Mouse (Mus musculus): ENCODE measurements around the gene Gnb1l. TPM values are rescaled to one million over a fixed set of nuclear protein-coding genes. Genes with fewer than 3 reads are reported as not detected.
"Not testable (repeated sequence)": the region's sequence is repeated elsewhere in the genome, so short reads cannot be mapped to it uniquely, and the experiment has no call there.

Gene Gnb1l
- polyA plus RNA-seq, 1 experiment = 10.6 TPM

GRCm38 (mm10) chr16:18511741-18512140, 13.2 kb downstream of the Gnb1l start:
- H3K4me1 ChIP-seq (ENCODE audit: control insufficient read depth, insufficient read depth, insufficient read length, low read length) = peaks cover 17% of the 10 kb centered on the region
- H3K4me3 ChIP-seq (ENCODE audit: low read depth, low read length) = no peak overlapping the region
- TF ChIP-seq POLR2A (IDR thresholded peaks at IDR 0.05; ENCODE audit: low read depth, low read length) (no peak), CTCF (IDR thresholded peaks at IDR 0.05; ENCODE audit: extremely low read depth, insufficient read length, insufficient replicate concordance, low read depth, low read length) (no peak)
- WGBS = 87% methylated on average over 5 of the region's 5 CpGs
- no peaks in the 10 kb centered on the region for H3K27me3 ChIP-seq (ENCODE audit: control insufficient read depth, insufficient read depth, low read length)
- no peak overlapping the region for H3K27ac ChIP-seq (ENCODE audit: insufficient read depth, low read depth, low read length)
- H3K36me3 ChIP-seq (ENCODE audit: control insufficient read depth, insufficient read depth, low read length) = no peaks in the 10 kb centered on the region

- Histone ChIP-seq H3K4me1 (ENCODE audit: control insufficient read depth, insufficient read depth, insufficient read length, low read length) (peaks cover 11% of the 10 kb centered on the region), H3K4me3 (ENCODE audit: low read depth, low read length) (no peak overlapping the region), H3K27ac (ENCODE audit: insufficient read depth, low read depth, low read length) (no peak overlapping the region), H3K36me3 (ENCODE audit: control insufficient read depth, insufficient read depth, low read length) (no peaks in the 10 kb centered on the region), H3K27me3 (ENCODE audit: control insufficient read depth, insufficient read depth, low read length) (no peaks in the 10 kb centered on the region)
- TF ChIP-seq POLR2A (IDR thresholded peaks at IDR 0.05; ENCODE audit: low read depth, low read length) (no peak), CTCF (IDR thresholded peaks at IDR 0.05; ENCODE audit: extremely low read depth, insufficient read length, insufficient replicate concordance, low read depth, low read length) (no peak)
- 37% methylated on average over 6 of the region's 6 CpGs for WGBS
Measured at GRCm38 (mm10) chr16:18513508-18513907, 15.0 kb downstream of the Gnb1l start.

GRCm38 (mm10) chr16:18518091-18518490, 19.6 kb downstream of the Gnb1l start:
- Histone ChIP-seq H3K27me3 (ENCODE audit: control insufficient read depth, insufficient read depth, low read length) (no peaks in the 10 kb centered on the region), H3K36me3 (ENCODE audit: control insufficient read depth, insufficient read depth, low read length) (no peaks in the 10 kb centered on the region), H3K4me1 (ENCODE audit: control insufficient read depth, insufficient read depth, insufficient read length, low read length) (no peaks in the 10 kb centered on the region), H3K27ac (ENCODE audit: insufficient read depth, low read depth, low read length) (no peak overlapping the region), H3K4me3 (ENCODE audit: low read depth, low read length) (no peak overlapping the region)
- no peak for TF ChIP-seq POLR2A (IDR thresholded peaks at IDR 0.05; ENCODE audit: low read depth, low read length)
- TF ChIP-seq CTCF (IDR thresholded peaks at IDR 0.05; ENCODE audit: extremely low read depth, insufficient read length, insufficient replicate concordance, low read depth, low read length) = peak; percentile 25; the same call in 1 of the 2 replicates

- no peak for TF ChIP-seq CTCF (IDR thresholded peaks at IDR 0.05; ENCODE audit: extremely low read depth, insufficient read length, insufficient replicate concordance, low read depth, low read length)
- TF ChIP-seq POLR2A (IDR thresholded peaks at IDR 0.05; ENCODE audit: low read depth, low read length) = no peak
- Histone ChIP-seq H3K36me3 (ENCODE audit: control insufficient read depth, insufficient read depth, low read length) (no peaks in the 10 kb centered on the region), H3K27ac (ENCODE audit: insufficient read depth, low read depth, low read length) (no peak overlapping the region), H3K4me3 (ENCODE audit: low read depth, low read length) (no peak overlapping the region), H3K27me3 (ENCODE audit: control insufficient read depth, insufficient read depth, low read length) (no peaks in the 10 kb centered on the region), H3K4me1 (ENCODE audit: control insufficient read depth, insufficient read depth, insufficient read length, low read length) (no peaks in the 10 kb centered on the region)
- WGBS = 64% methylated on average over 8 of the region's 8 CpGs
Measured at GRCm38 (mm10) chr16:18523563-18524245, 25.2 kb downstream of the Gnb1l start.

GRCm38 (mm10) chr16:18528656-18529055, 30.1 kb downstream of the Gnb1l start:
- H3K4me3 ChIP-seq (ENCODE audit: low read depth, low read length) = no peak overlapping the region
- 90% methylated on average over 5 of the region's 5 CpGs for WGBS
- TF ChIP-seq CTCF (IDR thresholded peaks at IDR 0.05; ENCODE audit: extremely low read depth, insufficient read length, insufficient replicate concordance, low read depth, low read length) (no peak), POLR2A (IDR thresholded peaks at IDR 0.05; ENCODE audit: low read depth, low read length) (no peak)

GRCm38 (mm10) chr16:18533061-18533460, 34.5 kb downstream of the Gnb1l start:
- not testable (repeated sequence) for H3K4me3 ChIP-seq (ENCODE audit: low read depth, low read length); H3K27me3 ChIP-seq (ENCODE audit: control insufficient read depth, insufficient read depth, low read length); H3K36me3 ChIP-seq (ENCODE audit: control insufficient read depth, insufficient read depth, low read length); H3K4me1 ChIP-seq (ENCODE audit: control insufficient read depth, insufficient read depth, insufficient read length, low read length); H3K27ac ChIP-seq (ENCODE audit: insufficient read depth, low read depth, low read length)
- 96% methylated on average over 7 of the region's 7 CpGs for WGBS

More at GRCm38 (mm10) chr16:18528656-18529055, 30.1 kb downstream of the Gnb1l start:
- Histone ChIP-seq H3K4me1 (ENCODE audit: control insufficient read depth, insufficient read depth, insufficient read length, low read length) (no peaks in the 10 kb centered on the region), H3K27ac (ENCODE audit: insufficient read depth, low read depth, low read length) (no peak overlapping the region), H3K36me3 (ENCODE audit: control insufficient read depth, insufficient read depth, low read length) (no peaks in the 10 kb centered on the region), H3K27me3 (ENCODE audit: control insufficient read depth, insufficient read depth, low read length) (no peaks in the 10 kb centered on the region)

GRCm38 (mm10) chr16:18537407-18537990, 39.0 kb downstream of the Gnb1l start:
- H3K4me1 ChIP-seq (ENCODE audit: control insufficient read depth, insufficient read depth, insufficient read length, low read length) = no peaks in the 10 kb centered on the region
- no peaks in the 10 kb centered on the region for H3K27me3 ChIP-seq (ENCODE audit: control insufficient read depth, insufficient read depth, low read length)
- H3K4me3 ChIP-seq (ENCODE audit: low read depth, low read length) = no peak overlapping the region
- WGBS = 86% methylated on average over 3 of the region's 3 CpGs
- TF ChIP-seq POLR2A (IDR thresholded peaks at IDR 0.05; ENCODE audit: low read depth, low read length) = no peak
- no peak for TF ChIP-seq CTCF (IDR thresholded peaks at IDR 0.05; ENCODE audit: extremely low read depth, insufficient read length, insufficient replicate concordance, low read depth, low read length)
- no peaks in the 10 kb centered on the region for H3K36me3 ChIP-seq (ENCODE audit: control insufficient read depth, insufficient read depth, low read length)
- H3K27ac ChIP-seq (ENCODE audit: insufficient read depth, low read depth, low read length) = no peak overlapping the region
